Mouse (Mus musculus) heart, postnatal 0 days (tissue): ENCODE measurements around the gene Tiparp.

ENCODE experiments used
- CTCF ChIP-seq: IDR thresholded peaks from 2 replicates; pipeline ENCODE4 v1.5.1; 2016; ENCODE audit warnings: antibody characterized with exemption, control low read depth, low read depth
- EP300 ChIP-seq: IDR thresholded peaks from 2 replicates; pipeline ENCODE4 v1.6.1; 2016; ENCODE audit warnings: antibody characterized with exemption, low read depth

DNA sequence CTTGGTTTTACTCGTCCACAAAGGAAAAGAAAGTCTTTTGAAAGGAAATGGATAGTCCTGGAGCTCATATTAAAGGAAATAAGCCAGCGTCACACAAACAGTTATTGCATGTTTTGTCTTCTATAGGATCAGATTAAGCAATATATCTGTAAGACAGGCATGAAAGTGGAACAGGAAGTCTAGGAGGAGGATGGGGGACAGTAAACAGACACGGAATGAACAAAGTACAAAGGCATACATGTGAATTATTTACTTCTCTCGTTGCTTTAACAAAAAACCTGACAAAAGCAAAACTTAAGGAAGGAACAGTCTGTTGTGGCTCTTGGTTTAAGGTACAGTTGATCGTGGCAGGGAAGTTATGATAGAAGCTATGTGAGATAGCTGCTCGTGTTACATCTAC is 21.6 kb downstream of the Tiparp start:
- no peak for TF ChIP-seq CTCF
- TF ChIP-seq EP300, result no peak
